In genomic region chr7:75596058-75596748, GRCm38 (mm10) we compare ENCODE assay signal across 9 mouse cellular contexts.
DNase-seq lines count a peak whose midpoint lies in the region; TF ChIP-seq lines count a peak whose summit lies in the region.
"Had no signal": no experiment of that assay in that cellular context is flagged by ENCODE, and none has a peak within 500 bp of the region (broad histone marks: within the 10 kb centered on the region; RNA-seq: fewer than 3 reads in every experiment).

No protein-coding gene starts in this region.

- H3K9me3 ChIP-seq in erythroblast, embryonic 14.5 days (ENCODE audit: control insufficient read depth, low read length): no peaks in the 10 kb centered on the region

- no peak overlapping the region for H3ac ChIP-seq in C2C12 (ENCODE audit: control insufficient read depth, insufficient read length, low read depth)

- no peak overlapping the region for H3K4me3 ChIP-seq in C2C12 (ENCODE audit: insufficient read depth, poor library complexity, severe bottlenecking)
- peak overlapping the region; percentile 55 for H3K4me3 ChIP-seq in erythroblast, embryonic 14.5 days (replicated peaks)

- peaks cover 60% of the 10 kb centered on the region for H3K4me1 ChIP-seq in erythroblast, embryonic 14.5 days (ENCODE audit: control insufficient read depth)

- H3K27me3 ChIP-seq in C2C12 (ENCODE audit: control insufficient read depth, insufficient read depth, insufficient read length): no peaks in the 10 kb centered on the region
- H3K27me3 ChIP-seq in erythroblast, embryonic 14.5 days (ENCODE audit: control insufficient read depth): no peaks in the 10 kb centered on the region

- DNase-seq in 3T3-L1 (ENCODE audit: low read depth, low spot score): peak; percentile 87
- peak; percentile 61 for DNase-seq in lung, postnatal 14 days
- DNase-seq in urinary bladder, postnatal 4 days (ENCODE audit: low spot score in 2 of 2): no peak
- DNase-seq in gastrocnemius, postnatal 36 days: no peak
- no peak for DNase-seq in embryo, embryonic 10 days (ENCODE audit: low spot score)
- no peak for DNase-seq in retina, postnatal 1 day
- DNase-seq: kidney, postnatal 14 days had no signal

- TF ChIP-seq CTCF in C2C12 (IDR thresholded peaks at IDR 0.05; ENCODE audit: control insufficient read depth, insufficient read depth, insufficient read length): no peak

- no peaks in the 10 kb centered on the region for H3K36me3 ChIP-seq in C2C12 (ENCODE audit: control insufficient read depth, insufficient read depth)
- peaks cover 4% of the 10 kb centered on the region for H3K36me3 ChIP-seq in erythroblast, embryonic 14.5 days (ENCODE audit: control insufficient read depth)

- intact Hi-C loops in gastrocnemius, postnatal 36 days (cut with DNase I): no loop called here

- peaks cover 4% of the 10 kb centered on the region for H3K79me2 ChIP-seq in C2C12 (ENCODE audit: control insufficient read depth, insufficient read depth)

- H3K79me3 ChIP-seq in C2C12 (ENCODE audit: low read depth): peaks cover 4% of the 10 kb centered on the region

TF ChIP-seq in C2C12, 6 proteins besides CTCF, POLR2A, EP300 and RAD21:
- TF ChIP-seq CEBPB (IDR thresholded peaks at IDR 0.05; ENCODE audit: low read depth) (peak; percentile 82), MYOD1 (IDR thresholded peaks at IDR 0.05; ENCODE audit: control insufficient read depth, insufficient read length, low read depth) (no peak), MAX (IDR thresholded peaks at IDR 0.05) (no peak)

Comparison
In these comparisons a context has a peak if more than half of its experiments do, and no peak if none do; other contexts are left out.
1. DNase-seq: peak in 3T3-L1 (single experiment) and lung, postnatal 14 days (single experiment); none in urinary bladder, postnatal 4 days (0 of 2), gastrocnemius, postnatal 36 days (0 of 2), embryo, embryonic 10 days (single experiment) and retina, postnatal 1 day (single experiment).